Mouse (Mus musculus): ENCODE results near the gene Pcmt1.

Gene Pcmt1

DNA sequence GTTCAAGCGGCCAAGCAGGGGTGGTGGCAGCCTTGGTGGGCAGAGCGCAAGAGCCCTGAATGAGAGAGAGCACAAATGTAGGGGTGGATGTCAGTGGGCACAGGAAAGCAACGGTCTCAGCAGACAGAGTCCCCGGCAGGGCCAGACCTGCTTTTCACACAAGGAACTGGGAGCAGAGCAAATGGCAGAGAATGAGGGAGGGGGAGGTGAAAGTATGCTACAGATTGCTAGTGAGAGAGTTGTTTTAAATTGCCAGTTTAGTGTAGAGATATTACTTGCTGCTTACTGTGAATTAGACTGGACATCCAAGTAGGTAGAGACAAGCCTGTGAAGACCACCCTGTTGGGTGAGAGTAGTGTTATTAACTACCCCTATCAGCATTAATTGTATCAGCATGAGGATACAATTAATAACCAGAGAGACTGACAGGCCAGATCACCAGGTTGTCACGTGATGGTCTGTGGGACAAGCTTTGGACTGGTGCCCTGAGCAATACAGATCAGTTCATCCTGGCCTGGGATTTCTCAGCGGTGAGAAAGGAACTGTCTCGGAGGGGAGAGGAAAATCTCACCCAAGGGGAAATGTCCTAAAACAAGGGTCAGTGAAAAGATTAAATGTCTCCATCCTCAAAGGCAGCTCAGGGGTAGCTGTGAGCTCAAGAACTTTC, 97.9 kb downstream of the Pcmt1 start:
- DNase-seq: no peak

DNA sequence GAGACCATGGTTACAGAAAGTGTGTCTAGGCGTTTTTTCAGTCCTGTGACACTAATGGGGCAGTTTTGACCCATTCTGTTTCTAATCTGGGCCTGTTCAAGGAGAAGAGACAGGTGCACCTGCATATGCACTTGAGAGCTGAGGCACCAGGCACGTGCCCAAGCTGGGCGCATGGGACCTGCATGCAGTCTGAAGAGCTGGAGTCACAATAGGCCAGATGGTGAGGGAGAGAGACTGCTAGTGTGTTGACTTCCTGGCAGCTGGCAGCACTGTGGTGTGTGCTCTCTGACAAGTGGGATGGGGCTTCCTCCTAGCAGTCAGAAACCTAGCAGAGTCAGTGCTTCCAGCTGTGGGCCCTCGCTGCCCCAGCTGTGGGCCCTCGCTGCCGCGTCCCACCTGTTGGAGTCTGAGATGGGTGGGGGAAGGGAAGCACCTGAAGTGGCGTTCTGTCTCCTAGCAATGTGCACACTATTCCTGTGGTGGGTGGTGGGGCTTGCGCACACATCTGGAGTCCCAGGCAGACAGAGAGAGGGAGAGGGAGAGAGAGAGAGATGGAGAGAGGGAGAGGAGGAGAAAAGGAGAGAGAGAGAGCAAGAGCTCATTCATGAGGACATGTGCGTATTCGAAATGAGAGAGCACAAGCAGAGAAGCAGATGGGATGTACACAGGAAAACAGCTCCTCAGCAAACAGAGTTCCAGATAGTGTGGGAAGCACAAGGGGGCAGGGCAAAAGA, 98.6 kb downstream of the Pcmt1 start:
- peak; percentile 5 for DNase-seq

DNA sequence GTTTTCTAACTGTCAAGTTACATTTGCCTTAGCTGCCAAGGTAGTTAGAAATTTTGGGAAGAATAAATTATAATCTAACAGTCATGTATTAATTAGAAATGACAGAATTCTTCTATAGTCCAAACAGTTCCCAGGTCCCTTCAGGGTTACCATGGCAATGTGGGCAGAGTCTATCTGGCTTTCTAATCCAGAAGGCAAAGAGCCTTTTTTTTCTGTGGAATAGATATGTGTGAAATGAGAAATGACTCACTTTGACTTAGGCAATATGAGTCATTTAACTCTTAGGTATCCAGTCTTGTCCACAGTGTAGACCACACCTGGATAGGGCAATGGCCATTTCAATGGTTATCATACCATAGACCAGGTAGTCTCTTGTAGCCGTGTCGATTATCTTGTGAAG, 99.5 kb downstream of the Pcmt1 start:
- no peak for DNase-seq

Data from embryo, embryonic 11 days (tissue).